Mouse (Mus musculus) small intestine, adult 2 months (tissue): ENCODE measurements around the gene Adamts13.

ENCODE experiments used
- CTCF ChIP-seq: fragments of 200-500 bp; IDR thresholded peaks from 2 replicates; pipeline ENCODE4 v1.5.1; 2012; ENCODE audit warnings: low read depth, mild to moderate bottlenecking, control low read depth, inconsistent platforms, low read length, moderate library complexity, mixed read lengths; ENCODE audit not compliant: insufficient replicate concordance, insufficient read length; ENCODE audit errors: extremely low read depth
- POLR2A ChIP-seq: fragments of 200-500 bp; IDR thresholded peaks from 2 replicates; pipeline ENCODE4 v1.6.1; 2012; ENCODE audit warnings: low read depth, mild to moderate bottlenecking, control low read depth, inconsistent platforms, low read length, moderate library complexity

GRCm38 (mm10) chr2:27028437-27029015, 55.3 kb downstream of the Adamts13 start:
- no peak for TF ChIP-seq POLR2A
- no peak for TF ChIP-seq CTCF
